Mouse (Mus musculus) brain, adult 10 weeks (tissue): ENCODE measurements around the gene Kcnmb3. TPM values are rescaled to one million over a fixed set of nuclear protein-coding genes. Genes with fewer than 3 reads are reported as not detected.

ENCODE experiments used
- polyA plus RNA-seq: library from polyadenylated mRNA; stranded (reverse); fragments of 350-450 nt; fragmentation: Illumina TruSeq; extraction: RNeasy Lipid Tissue Mini Kit (QIAGEN cat#74804); gene quantifications from one replicate; pipeline ENCODE4 v1.2.3, GENCODE M21; 2015; ENCODE audit warnings: low read depth, low replicate concordance

The Kcnmb3 gene
- not detected for polyA plus RNA-seq

GRCm38 (mm10) chr3:32492097-32493090 lies at the start of gene Kcnmb3:
Gene Kcnmb3 (minus strand): TSS chr3:32492231.

GRCm38 (mm10) chr3:32529303-32529898 lies 37.4 kb upstream of the Kcnmb3 start, which contains the start of gene Mfn1:
Gene Mfn1 (plus strand): TSS chr3:32529465.

DNA sequence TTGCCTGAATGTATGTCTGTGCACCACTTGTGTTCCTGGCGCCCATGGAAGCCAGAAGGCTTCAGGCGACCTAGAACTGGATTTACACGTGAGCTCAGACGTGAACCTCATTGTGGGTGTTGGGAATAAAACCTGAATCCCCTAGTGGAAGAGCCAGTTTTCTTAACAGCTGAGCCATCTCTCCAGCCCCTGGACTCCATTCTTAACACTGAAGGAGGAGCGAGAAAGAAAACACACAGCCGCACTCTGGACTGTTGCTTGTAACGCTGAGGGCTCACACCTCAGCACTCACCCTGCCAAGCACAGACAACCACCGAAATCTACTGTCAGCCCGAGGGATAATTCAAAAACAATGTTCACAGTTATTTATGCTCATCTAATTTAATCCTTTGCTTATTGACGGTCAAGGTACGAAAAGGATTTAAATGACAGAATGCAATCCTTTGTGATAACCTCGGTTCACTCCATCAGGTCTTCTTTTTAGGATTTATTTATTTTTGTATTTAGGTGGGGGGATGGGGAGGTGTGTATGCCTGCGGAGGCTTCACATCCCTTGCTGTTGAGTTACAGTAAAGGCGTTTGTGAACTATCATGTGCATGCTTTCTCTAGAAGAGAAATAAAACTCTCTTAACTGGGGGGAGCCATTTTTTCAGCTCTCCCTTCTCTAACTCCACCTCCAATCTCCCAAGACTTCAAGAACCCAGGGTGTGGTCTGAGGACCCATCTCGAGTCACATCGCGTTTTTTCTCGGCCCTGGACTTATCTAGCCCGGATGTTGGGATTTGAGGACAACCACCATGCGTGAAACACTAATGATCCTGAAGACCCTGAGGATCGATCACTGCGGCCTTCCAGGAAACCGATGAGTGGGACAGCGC lies 17.7 kb upstream of the Kcnmb3 start, which contains the start of gene Zfp639:
TSS of gene Zfp639 (plus strand) at position 764 of the 879 bp plus-strand sequence.

Other genes with a start within 250 kb of the Kcnmb3 start
- gene Zmat3, start 126.2 kb downstream of the Kcnmb3 start, polyA plus RNA-seq = 28.7 TPM
- 27.6 TPM for gene Pik3ca, start 94.6 kb downstream of the Kcnmb3 start, polyA plus RNA-seq
- gene Zfp639, start 18.0 kb upstream of the Kcnmb3 start, polyA plus RNA-seq = 53.9 TPM
- 102 TPM for gene Mfn1, start 37.2 kb upstream of the Kcnmb3 start, polyA plus RNA-seq
- gene Gnb4, start 124.4 kb upstream of the Kcnmb3 start, polyA plus RNA-seq = 27.4 TPM
- 18.8 TPM for gene Actl6a, start 214.1 kb upstream of the Kcnmb3 start, polyA plus RNA-seq
- 416 TPM for gene Ndufb5, start 244.8 kb upstream of the Kcnmb3 start, polyA plus RNA-seq
- gene Mrpl47, start 245.4 kb upstream of the Kcnmb3 start, polyA plus RNA-seq = 40.5 TPM